Mouse (Mus musculus): ENCODE results near the gene Mrgpra9.
"Not testable (repeated sequence)": the region's sequence is repeated elsewhere in the genome, so short reads cannot be mapped to it uniquely, and the experiment has no call there.

Gene Mrgpra9

DNA sequence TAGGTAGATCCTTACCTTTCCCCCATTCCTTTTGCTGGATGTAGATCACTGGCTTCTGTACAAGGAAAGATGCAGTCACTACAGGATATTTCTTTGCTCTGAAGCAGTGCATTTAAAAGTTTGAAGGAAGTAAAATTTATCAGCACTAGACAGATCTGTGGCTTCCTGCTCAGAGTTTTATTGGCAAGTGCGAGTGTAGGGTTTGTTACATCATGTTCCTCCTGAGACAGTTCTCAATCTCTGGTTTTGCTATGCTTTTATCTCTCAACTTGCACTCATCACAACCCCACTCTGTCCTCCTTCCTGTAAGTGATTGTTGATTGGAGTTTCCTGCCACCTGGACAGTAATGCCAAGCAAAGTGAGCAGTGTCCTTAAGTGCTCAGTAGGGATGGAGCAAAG lies at the start of gene Mrgpra9:
Mrgpra9 (minus strand) TSS at position 79 of the 400 bp plus-strand sequence.
- no peak for DNase-seq

DNA sequence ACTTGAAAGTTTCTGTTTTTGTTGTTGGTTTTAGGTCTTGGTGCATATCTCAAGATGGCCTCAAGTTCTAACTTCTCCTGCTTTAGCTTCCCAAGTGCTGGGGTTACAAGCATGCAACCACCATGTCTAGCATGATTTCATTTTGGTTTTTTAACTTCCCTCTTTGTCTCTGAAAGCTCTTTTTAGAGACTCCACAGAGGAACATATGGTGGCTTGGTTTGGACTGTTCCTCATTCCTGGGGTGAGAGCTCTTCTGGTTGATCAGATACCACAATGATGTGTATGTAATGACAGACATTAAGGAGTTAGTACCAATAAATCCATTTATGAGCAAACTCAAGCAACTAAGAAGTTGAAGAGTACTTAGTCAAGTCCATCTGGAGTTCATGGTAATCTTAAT lies 47.0 kb upstream of the Mrgpra9 start:
- not testable (repeated sequence) for DNase-seq

DNA sequence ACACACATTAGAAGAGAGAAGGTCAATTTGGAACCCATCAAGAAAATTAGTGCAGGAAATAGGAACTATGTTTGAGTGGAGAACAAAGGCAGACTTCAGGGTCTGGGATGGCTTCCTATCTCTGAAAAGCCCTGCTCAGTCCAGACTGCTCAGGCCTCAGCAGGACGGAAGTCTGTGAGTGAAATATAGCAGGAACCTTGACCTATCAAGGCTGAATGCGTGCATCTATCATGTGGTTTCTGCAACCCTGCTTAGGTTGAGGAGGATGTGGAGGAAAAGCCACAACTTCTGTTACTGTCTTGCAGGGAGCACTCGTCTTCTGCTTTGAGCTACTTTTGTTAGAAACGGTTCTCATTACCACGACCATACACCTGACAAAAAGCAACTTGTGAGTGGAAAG lies 18.9 kb upstream of the Mrgpra9 start:
- not testable (repeated sequence) for DNase-seq

GRCm38 (mm10) chr7:47244658-47245057 lies 8.0 kb downstream of the Mrgpra9 start:
- peak; percentile 42 for DNase-seq

DNA sequence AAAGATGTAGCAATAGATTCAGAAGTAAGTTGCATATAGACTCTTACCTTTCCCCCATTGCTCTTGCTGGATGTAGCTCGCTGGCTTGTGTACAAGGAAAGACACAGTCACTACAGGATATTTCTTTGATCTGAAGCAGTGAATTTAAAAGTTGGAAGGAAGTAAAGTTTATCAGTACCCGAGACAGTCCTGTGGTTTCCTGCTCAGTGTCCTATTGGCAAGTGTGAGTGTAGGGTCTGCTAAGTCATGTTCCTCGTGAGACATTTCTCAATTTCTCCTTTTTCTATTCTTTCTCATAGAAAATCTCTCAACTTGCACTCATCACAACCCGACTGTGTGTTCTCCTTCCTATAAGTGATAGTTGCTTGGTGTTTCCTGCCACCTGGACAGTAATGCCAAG lies 47.8 kb downstream of the Mrgpra9 start, which contains the start of gene Mrgpra6:
Mrgpra6 (minus strand) TSS at position 91 of the 400 bp plus-strand sequence.
- DNase-seq: no peak

DNA sequence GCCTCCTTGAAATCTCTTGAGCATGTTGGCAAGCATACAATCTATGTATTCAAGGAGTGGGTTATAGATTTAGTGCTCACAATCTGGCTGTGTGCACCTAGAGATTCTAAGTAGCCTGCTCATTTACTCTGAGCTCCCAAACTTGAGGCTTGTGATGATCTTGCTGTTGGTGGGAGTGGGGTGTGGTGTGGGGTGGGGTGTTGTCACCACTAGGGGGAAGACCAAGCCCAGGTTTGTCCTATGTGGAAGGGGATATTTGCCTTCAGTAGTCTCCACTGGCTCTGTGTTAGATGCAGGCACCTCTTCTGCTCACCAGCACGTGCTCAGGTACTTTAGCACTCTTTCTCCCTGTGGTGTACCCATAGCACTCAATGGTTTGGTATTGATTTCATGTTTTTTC lies 57.4 kb downstream of the Mrgpra9 start:
- DNase-seq: no peak

Measured in thymus, postnatal 14 days (tissue).